Mouse (Mus musculus) spleen, adult 2 months (tissue): ENCODE data around the gene Nfic. TPM values are rescaled to one million over a fixed set of nuclear protein-coding genes. Genes with fewer than 3 reads are reported as not detected.

Experiments
- DNase-seq, 2 experiments: peaks; one replicate each; pipeline versions ENCODE4 v3.0.0 to v3.0.0-alpha.2; 2012 to 2021; ENCODE audit warnings: low spot score in 2 of 2, low read depth in 1 of 2
- H3K27ac ChIP-seq: fragments of 200-500 bp; 2 replicates; pipeline ENCODE4 v1.5.1; 2012; ENCODE audit warnings: low read length, inconsistent platforms; ENCODE audit not compliant: insufficient read depth
- H3K27me3 ChIP-seq: fragments of 200-500 bp; 2 replicates; pipeline ENCODE4 v1.6.1; 2012; ENCODE audit warnings: mild to moderate bottlenecking, moderate library complexity, low read length, inconsistent platforms; ENCODE audit not compliant: control insufficient read depth, insufficient read depth
- H3K36me3 ChIP-seq: fragments of 200-500 bp; 2 replicates; pipeline ENCODE4 v1.6.1; 2012; ENCODE audit warnings: mild to moderate bottlenecking, low read length, inconsistent platforms; ENCODE audit not compliant: control insufficient read depth, insufficient read depth
- H3K4me1 ChIP-seq: fragments of 200-500 bp; 2 replicates; pipeline ENCODE4 v1.6.1; 2011; ENCODE audit warnings: inconsistent platforms; ENCODE audit not compliant: control insufficient read depth, insufficient read depth, insufficient read length
- H3K4me3 ChIP-seq: fragments of 200-500 bp; 2 replicates; pipeline ENCODE4 v1.5.1; 2011; ENCODE audit warnings: mild to moderate bottlenecking, inconsistent platforms; ENCODE audit not compliant: insufficient read depth, insufficient read length; ENCODE audit errors: extremely low read depth
- CTCF ChIP-seq: fragments of 200-500 bp; IDR thresholded peaks from 2 replicates; pipeline ENCODE4 v1.5.1; 2011; ENCODE audit warnings: mild to moderate bottlenecking, inconsistent platforms; ENCODE audit not compliant: insufficient read depth, insufficient read length, insufficient replicate concordance; ENCODE audit errors: extremely low read depth
- POLR2A ChIP-seq: fragments of 200-500 bp; IDR thresholded peaks from 2 replicates; pipeline ENCODE4 v1.6.1; 2011; ENCODE audit warnings: low read depth, low read length, inconsistent platforms
- WGBS: fragments of 180-500 bp; shearing (Covaris S2); methylation state at CpG from one replicate; pipeline ENCODE4 v1.1.7; 2018; 5-methylcytosine and 5-hydroxymethylcytosine counted together
- polyA plus RNA-seq: library from polyadenylated mRNA; depleted of rRNA; stranded (reverse); fragments of >200 nt; gene quantifications from 2 replicates; pipeline ENCODE4 v1.2.3, GENCODE M21; 2012

Gene Nfic
- polyA plus RNA-seq, 1 experiment: 26.0 TPM

DNA sequence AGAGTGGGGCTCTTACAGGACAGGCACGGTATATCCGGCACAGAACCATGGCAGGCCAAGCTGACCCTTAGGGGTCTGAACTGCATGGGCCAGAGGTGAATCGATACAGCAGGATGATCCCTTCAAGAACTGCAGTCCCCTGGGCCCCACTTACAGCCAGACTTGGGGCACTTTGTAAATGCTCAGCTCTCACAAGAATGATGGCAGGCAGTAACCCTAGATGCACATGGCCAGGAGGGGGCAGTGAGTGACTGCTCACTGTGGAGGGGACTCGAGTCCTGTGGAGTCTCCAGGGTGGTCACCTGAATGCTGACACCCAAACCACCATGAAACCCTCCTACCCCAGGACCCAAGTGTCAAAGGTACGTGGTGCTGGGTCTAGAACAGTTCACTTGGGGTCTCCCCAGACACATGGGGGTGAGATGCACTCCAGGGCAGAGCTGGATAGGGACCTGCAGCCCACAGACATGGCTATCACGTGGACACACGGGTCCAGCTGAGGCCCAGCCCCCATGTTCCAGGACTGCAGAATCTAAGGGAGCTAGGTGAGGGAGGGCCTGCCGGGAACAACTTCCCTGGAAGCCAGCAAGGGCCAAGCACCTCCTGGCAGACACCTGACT, 38.3 kb upstream of the Nfic start:
- Histone ChIP-seq H3K27ac (no peak overlapping the region), H3K4me3 (no peak overlapping the region), H3K4me1 (peaks cover 15% of the 10 kb centered on the region; the same call in 1 of the 2 replicates), H3K36me3 (peaks cover 37% of the 10 kb centered on the region), H3K27me3 (no peaks in the 10 kb centered on the region)
- 83% methylated on average over 8 of the region's 8 CpGs for WGBS
- TF ChIP-seq POLR2A: no peak
- TF ChIP-seq CTCF: peak; percentile 45; the same call in 1 of the 2 replicates
- peak in 1 of 2 experiments; percentile 46 for DNase-seq

DNA sequence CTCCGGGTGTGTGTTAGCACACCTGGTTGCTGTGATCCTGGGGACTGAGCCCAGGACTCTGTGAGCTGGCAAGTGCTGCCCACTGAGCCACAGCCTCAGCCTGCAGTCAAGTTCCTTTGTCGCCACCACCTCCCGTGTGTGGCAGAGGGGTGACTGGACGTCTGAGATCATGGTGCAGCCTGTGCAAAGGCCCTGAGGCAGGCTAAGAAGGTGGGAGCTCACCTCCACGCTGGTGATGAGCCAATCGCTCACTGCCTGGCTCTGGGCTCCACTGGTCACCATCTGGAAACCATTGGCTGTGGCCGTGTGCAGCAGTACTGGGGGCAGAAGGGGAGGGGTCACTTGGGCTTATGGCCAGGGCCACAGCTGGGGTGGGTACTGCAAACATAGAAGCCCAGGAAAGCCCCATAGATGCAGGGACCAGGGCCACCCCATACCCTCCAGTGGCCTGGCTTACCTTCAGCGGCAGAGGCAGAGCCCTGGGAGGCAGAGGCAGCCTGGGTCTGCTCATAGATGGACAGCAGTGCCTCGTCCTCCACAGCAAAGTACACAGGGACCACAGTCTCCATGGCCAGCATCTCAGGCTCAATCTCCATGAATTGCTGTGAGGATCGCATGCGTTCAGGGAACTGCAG, 37.3 kb upstream of the Nfic start:
- Histone ChIP-seq H3K4me3 (no peak overlapping the region), H3K36me3 (peaks cover 46% of the 10 kb centered on the region), H3K4me1 (peaks cover 15% of the 10 kb centered on the region; the same call in 1 of the 2 replicates), H3K27ac (no peak overlapping the region), H3K27me3 (no peaks in the 10 kb centered on the region)
- TF ChIP-seq POLR2A (no peak), CTCF (no peak)
- no peak for DNase-seq
- WGBS: 94% methylated on average over 11 of the region's 11 CpGs

DNA sequence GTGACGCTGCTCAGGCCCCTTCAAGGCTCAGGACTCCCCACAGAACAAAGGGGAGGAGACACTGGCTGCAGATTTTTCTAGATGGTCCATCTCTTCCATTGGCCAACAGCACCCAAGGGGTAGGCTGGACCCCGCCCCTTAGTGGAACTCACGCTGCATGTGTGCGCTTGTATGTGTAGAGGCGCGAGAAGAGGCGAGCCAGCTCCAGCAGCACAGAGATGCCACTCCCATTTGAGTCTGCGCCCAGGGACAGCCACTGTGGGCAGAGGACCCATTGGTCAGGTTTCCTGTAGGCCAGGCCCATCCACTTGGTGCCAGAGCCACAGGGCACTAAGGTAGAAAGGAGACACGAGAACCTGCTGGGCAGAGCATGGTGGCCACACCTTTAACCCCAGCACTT, 35.6 kb upstream of the Nfic start:
- Histone ChIP-seq H3K4me1 (peaks cover 15% of the 10 kb centered on the region; the same call in 1 of the 2 replicates), H3K27ac (no peak overlapping the region), H3K4me3 (no peak overlapping the region), H3K27me3 (no peaks in the 10 kb centered on the region), H3K36me3 (peaks cover 58% of the 10 kb centered on the region)
- WGBS: 94% methylated on average over 9 of the region's 9 CpGs
- DNase-seq: no peak
- TF ChIP-seq CTCF (no peak), POLR2A (no peak)

DNA sequence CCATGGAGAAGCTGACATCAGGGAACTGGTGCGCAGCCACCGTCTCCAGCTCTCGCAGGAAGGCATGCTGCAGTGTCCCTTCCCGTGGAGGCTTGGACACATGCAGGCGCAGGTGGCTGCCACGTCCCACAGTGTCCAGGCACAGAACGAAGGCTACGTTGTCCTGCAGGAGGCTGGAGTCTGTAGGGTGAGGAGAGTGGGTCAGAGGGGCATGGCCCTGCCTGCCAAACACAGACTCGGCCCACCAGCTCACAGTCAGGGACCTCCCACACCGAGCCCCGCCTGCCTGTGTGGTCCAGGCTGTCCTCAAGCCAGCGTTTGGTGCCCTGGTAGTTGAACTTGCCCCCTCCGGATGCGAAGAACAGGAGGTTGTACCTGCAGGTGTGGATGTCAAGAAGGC, 34.5 kb upstream of the Nfic start:
- DNase-seq: no peak
- peaks cover 7% of the 10 kb centered on the region; the same call in 1 of the 2 replicates for H3K4me1 ChIP-seq
- 91% methylated on average over 14 of the region's 14 CpGs for WGBS
- H3K27ac ChIP-seq: no peak overlapping the region
- TF ChIP-seq CTCF (no peak), POLR2A (no peak)
- H3K27me3 ChIP-seq: no peaks in the 10 kb centered on the region
- no peak overlapping the region for H3K4me3 ChIP-seq
- peaks cover 58% of the 10 kb centered on the region for H3K36me3 ChIP-seq

DNA sequence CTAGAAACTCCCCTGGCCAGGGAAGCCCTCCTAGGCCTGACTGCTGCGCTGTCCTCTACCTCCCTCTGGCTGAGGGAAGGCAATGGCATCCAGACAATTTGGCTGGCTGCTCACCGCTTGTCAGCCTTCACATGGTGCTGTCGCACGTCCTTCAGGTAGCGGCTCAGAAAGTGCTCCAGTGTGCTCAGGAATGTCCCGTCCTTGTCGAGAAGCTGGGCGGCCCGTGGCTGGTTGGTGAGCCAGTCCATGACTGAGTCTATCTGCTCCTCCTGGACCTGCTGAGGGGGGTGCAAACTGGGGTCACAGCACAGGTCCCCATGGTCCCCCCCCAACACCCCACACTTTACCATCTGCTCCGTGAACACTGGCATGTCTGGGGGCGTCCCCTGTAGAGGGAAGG, 32.6 kb upstream of the Nfic start:
- WGBS: 91% methylated on average over 11 of the region's 11 CpGs
- H3K27ac ChIP-seq: no peak overlapping the region
- no peak for DNase-seq
- H3K36me3 ChIP-seq: peaks cover 58% of the 10 kb centered on the region
- H3K4me3 ChIP-seq: no peak overlapping the region
- TF ChIP-seq CTCF: no peak
- TF ChIP-seq POLR2A: no peak
- H3K27me3 ChIP-seq: no peaks in the 10 kb centered on the region
- no peaks in the 10 kb centered on the region for H3K4me1 ChIP-seq

DNA sequence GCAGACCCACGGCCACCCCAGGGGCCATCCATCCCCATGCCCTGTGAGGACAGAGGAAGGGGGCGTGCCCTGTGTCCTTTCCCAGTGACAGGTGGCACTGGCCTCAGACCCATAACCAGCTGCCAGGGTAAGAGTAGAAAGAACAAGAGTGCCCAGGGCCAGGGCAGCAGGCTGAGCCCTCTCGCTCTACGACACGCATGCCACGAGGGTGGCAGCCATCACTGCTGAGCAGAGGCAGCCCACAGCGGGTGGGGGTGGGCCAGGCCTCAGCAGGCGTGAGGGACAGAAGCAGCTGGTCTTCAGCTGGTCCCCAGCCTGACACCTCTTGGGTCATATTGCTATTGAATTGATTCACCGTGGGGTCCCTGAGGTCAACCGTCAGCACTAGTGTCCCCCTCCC, 31.1 kb upstream of the Nfic start:
- TF ChIP-seq CTCF: no peak
- no peak for TF ChIP-seq POLR2A
- Histone ChIP-seq H3K27ac (no peak overlapping the region), H3K36me3 (peaks cover 46% of the 10 kb centered on the region), H3K27me3 (peaks cover 8% of the 10 kb centered on the region), H3K4me3 (no peak overlapping the region), H3K4me1 (peaks cover 5% of the 10 kb centered on the region; the same call in 1 of the 2 replicates)
- 88% methylated on average over 10 of the region's 10 CpGs for WGBS
- no peak for DNase-seq

DNA sequence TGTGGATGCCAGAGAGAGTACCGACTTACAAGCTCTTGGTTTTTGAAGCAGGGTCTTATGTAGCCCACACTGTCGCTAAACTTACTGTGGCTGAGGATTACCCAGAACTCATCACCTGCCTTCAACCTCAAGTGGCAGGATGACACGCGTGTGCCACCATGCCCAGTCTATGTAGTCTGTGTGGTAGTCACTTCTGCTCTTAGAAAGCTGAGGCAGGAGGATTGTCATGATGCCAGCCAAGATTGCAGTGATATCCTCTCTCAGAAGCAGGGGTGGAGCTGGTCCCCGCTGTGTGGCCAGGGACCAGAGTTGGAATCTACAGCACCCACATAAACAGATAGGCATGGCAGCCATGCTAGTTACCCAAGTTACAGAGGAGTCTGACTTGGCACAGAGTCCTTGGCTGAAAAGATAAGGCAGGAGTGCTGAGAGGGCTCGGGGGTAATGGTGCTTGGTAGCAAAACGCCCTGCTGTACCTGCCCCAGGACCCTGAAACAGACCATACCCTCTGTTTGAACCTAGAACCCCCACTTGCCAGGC, 30.1 kb upstream of the Nfic start:
- WGBS: 74% methylated on average over 7 of the region's 7 CpGs
- peaks cover 5% of the 10 kb centered on the region; the same call in 1 of the 2 replicates for H3K4me1 ChIP-seq
- no peak overlapping the region for H3K27ac ChIP-seq
- peaks cover 37% of the 10 kb centered on the region for H3K36me3 ChIP-seq
- TF ChIP-seq CTCF: no peak
- TF ChIP-seq POLR2A: no peak
- peaks cover 8% of the 10 kb centered on the region for H3K27me3 ChIP-seq
- no peak overlapping the region for H3K4me3 ChIP-seq
- DNase-seq: no peak
